Comparison of ENCODE assay signal across 20 mouse cellular contexts in genomic region chr7:70591361-70592256, GRCm38 (mm10).
DNase-seq lines count a peak whose midpoint lies in the region; ATAC-seq and TF ChIP-seq lines count a peak whose summit lies in the region.
"Had no signal": no experiment of that assay in that cellular context is flagged by ENCODE, and none has a peak within 500 bp of the region (broad histone marks: within the 10 kb centered on the region; RNA-seq: fewer than 3 reads in every experiment).

No protein-coding gene starts in this region.

- H3K27me3 ChIP-seq in heart, embryonic 12.5 days (replicated peaks): no peaks in the 10 kb centered on the region
- H3K27me3 ChIP-seq in lung, embryonic 14.5 days (ENCODE audit: insufficient read depth, low read length): no peaks in the 10 kb centered on the region
- no peaks in the 10 kb centered on the region for H3K27me3 ChIP-seq in limb, embryonic 12.5 days
- H3K27me3 ChIP-seq: limb, embryonic 13.5 days; stomach, embryonic 15.5 days had no signal

- H3K9ac ChIP-seq in heart, embryonic 12.5 days: no peak overlapping the region
- H3K9ac ChIP-seq in lung, embryonic 14.5 days: no peak overlapping the region
- H3K9ac ChIP-seq in limb, embryonic 12.5 days (replicated peaks): 0 out of 2 replicates have a peak overlapping the region, but pooled peaks have one; percentile 1
- H3K9ac ChIP-seq: embryonic facial prominence, embryonic 13.5 days; limb, embryonic 13.5 days; liver, postnatal 0 days; stomach, embryonic 15.5 days had no signal

- TF ChIP-seq POLR2A in lung, adult 2 months (IDR thresholded peaks at IDR 0.05; ENCODE audit: borderline replicate concordance, extremely low read depth, low read depth, low read length): no peak

- no peak overlapping the region for H3K27ac ChIP-seq in heart, embryonic 12.5 days (ENCODE audit: poor library complexity, severe bottlenecking)
- no peak overlapping the region for H3K27ac ChIP-seq in lung, embryonic 14.5 days (ENCODE audit: low read depth)
- no peak overlapping the region for H3K27ac ChIP-seq in limb, embryonic 12.5 days
- H3K27ac ChIP-seq: embryonic facial prominence, embryonic 13.5 days; heart, adult 2 months; hindbrain, postnatal 0 days; limb, embryonic 13.5 days; stomach, embryonic 15.5 days had no signal

- H3K36me3 ChIP-seq in heart, embryonic 12.5 days: no peaks in the 10 kb centered on the region
- no peaks in the 10 kb centered on the region for H3K36me3 ChIP-seq in lung, embryonic 14.5 days (ENCODE audit: insufficient read depth)
- H3K36me3 ChIP-seq in limb, embryonic 12.5 days: no peaks in the 10 kb centered on the region
- H3K36me3 ChIP-seq: embryonic facial prominence, embryonic 13.5 days; limb, embryonic 13.5 days; stomach, embryonic 15.5 days had no signal

- ATAC-seq in heart, embryonic 12.5 days (ENCODE audit: insufficient number of reproducible peaks, low FRiP score): no peak
- ATAC-seq in lung, embryonic 14.5 days (ENCODE audit: insufficient read depth): no peak
- no peak for ATAC-seq in limb, embryonic 12.5 days (ENCODE audit: insufficient number of reproducible peaks, insufficient read depth, low FRiP score, low TSS enrichment, low read depth)
- ATAC-seq: activated CD4-positive, CD25-positive, alpha-beta regulatory T cell, adult 4 months; hindbrain, postnatal 0 days; liver, postnatal 0 days had no signal

- H3K4me1 ChIP-seq in heart, embryonic 12.5 days (replicated peaks): 0 out of 2 replicates have a peak, but pooled peaks cover 7% of the 10 kb centered on the region
- H3K4me1 ChIP-seq in lung, embryonic 14.5 days (ENCODE audit: insufficient read depth): peaks cover 14% of the 10 kb centered on the region; the same call in 1 of the 2 replicates
- H3K4me1 ChIP-seq in lung, adult 2 months (ENCODE audit: control insufficient read depth, insufficient read depth, low read length): no peaks in the 10 kb centered on the region
- H3K4me1 ChIP-seq in limb, embryonic 12.5 days (replicated peaks): peaks cover 11% of the 10 kb centered on the region
- H3K4me1 ChIP-seq: stomach, embryonic 15.5 days had no signal

- TF ChIP-seq CTCF in lung, embryonic 14.5 days (IDR thresholded peaks at IDR 0.05; ENCODE audit: low read depth): no peak
- TF ChIP-seq CTCF in lung, adult 2 months (IDR thresholded peaks at IDR 0.05; ENCODE audit: insufficient read depth, low read length): no peak

- no peak overlapping the region for H3K4me3 ChIP-seq in heart, embryonic 12.5 days
- no peak overlapping the region for H3K4me3 ChIP-seq in lung, embryonic 14.5 days (ENCODE audit: low read depth, low read length)
- no peak overlapping the region for H3K4me3 ChIP-seq in lung, adult 2 months (replicated peaks; ENCODE audit: extremely low read depth, low read depth, low read length)
- H3K4me3 ChIP-seq in limb, embryonic 12.5 days (replicated peaks): no peak overlapping the region
- H3K4me3 ChIP-seq: embryonic facial prominence, embryonic 13.5 days; heart, adult 2 months; limb, embryonic 13.5 days; stomach, embryonic 15.5 days had no signal

- no peaks in the 10 kb centered on the region for H3K9me3 ChIP-seq in heart, embryonic 12.5 days (replicated peaks)
- H3K9me3 ChIP-seq in lung, embryonic 14.5 days (ENCODE audit: low read depth, low read length): no peaks in the 10 kb centered on the region
- no peaks in the 10 kb centered on the region for H3K9me3 ChIP-seq in limb, embryonic 12.5 days
- H3K9me3 ChIP-seq: embryonic facial prominence, embryonic 13.5 days; limb, embryonic 13.5 days; stomach, embryonic 15.5 days had no signal

- peak overlapping the region; percentile 38 for H3K4me2 ChIP-seq in heart, embryonic 12.5 days
- H3K4me2 ChIP-seq in lung, embryonic 14.5 days: no peak overlapping the region; the same call in 1 of the 2 replicates
- no peak overlapping the region for H3K4me2 ChIP-seq in limb, embryonic 12.5 days
- H3K4me2 ChIP-seq: embryonic facial prominence, embryonic 13.5 days; limb, embryonic 13.5 days; stomach, embryonic 15.5 days had no signal

- 27% methylated on average over 13 of the region's 13 CpGs for WGBS in heart, embryonic 12.5 days
- 40% methylated on average over 13 of the region's 13 CpGs for WGBS in lung, embryonic 14.5 days
- WGBS in lung, adult 2 months: 60% methylated on average over 13 of the region's 13 CpGs
- WGBS in limb, embryonic 12.5 days: 31% methylated on average over 13 of the region's 13 CpGs

- no peak for DNase-seq in heart, adult 8-10 months (ENCODE audit: low spot score)
- DNase-seq in lung, embryonic 14.5 days: peak; percentile 42
- DNase-seq in lung, adult 2 months: no peak
- peak; percentile 11 for DNase-seq in WW6 (ENCODE audit: low read depth, low spot score)
- DNase-seq in adrenal gland, adult 8-10 months: no peak
- no peak for DNase-seq in spleen, postnatal 14 days (ENCODE audit: low spot score in 2 of 2)
- DNase-seq: adrenal gland, postnatal 36 days; cerebellum, postnatal 10 days; heart, adult 2 months; kidney, adult 2 months; liver, postnatal 0 days; lung, postnatal 4 days; thymus, postnatal 14 days had no signal

Comparison
In these comparisons a context has a peak if more than half of its experiments do, and no peak if none do; other contexts are left out.
1. DNase-seq: peak in lung, embryonic 14.5 days (single experiment) and WW6 (single experiment); none in heart, adult 8-10 months (single experiment), lung, adult 2 months (single experiment), adrenal gland, adult 8-10 months (single experiment) and spleen, postnatal 14 days (0 of 2).